Mouse (Mus musculus) urinary bladder, adult 2 months (tissue): Measurements from ENCODE around the gene Smarca2. TPM values are rescaled to one million over a fixed set of nuclear protein-coding genes. Genes with fewer than 3 reads are reported as not detected.

Source experiments
- DNase-seq: peaks from one replicate; pipeline ENCODE4 v3.0.0; 2022; ENCODE audit warnings: low spot score
- polyA plus RNA-seq: library from polyadenylated mRNA; depleted of rRNA; stranded (reverse); fragments of >200 nt; gene quantifications from 2 replicates; pipeline ENCODE4 v1.2.3, GENCODE M21; 2012; rRNA removed

Smarca2 gene
- 72.7 and 92.8 TPM in 2 replicates for polyA plus RNA-seq

DNA sequence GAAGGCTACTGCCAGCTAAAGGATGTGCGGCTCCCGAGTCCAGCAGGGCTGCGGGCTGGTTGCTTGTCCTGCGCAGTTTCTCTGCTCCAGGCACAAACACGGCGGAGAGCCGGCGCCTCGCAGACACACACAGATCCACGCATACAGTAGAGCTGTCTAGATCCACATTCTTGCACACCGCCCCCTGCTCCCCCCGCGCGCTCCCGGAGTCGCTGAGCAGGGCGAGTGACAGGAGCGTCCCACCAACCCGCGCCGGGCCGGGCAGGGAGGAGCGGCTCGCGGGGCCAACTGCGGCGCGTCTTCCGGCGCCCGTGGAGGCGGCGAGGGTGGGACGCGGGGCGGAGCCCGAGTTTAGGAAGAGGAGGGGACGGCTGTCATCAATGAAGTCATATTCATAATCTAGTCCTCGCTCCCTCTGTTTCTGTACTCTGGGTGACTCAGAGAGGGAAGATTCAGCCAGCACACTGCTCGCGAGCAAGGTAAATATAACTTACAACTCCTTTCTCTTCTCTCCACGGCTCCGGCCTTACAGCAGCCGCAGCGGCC lies at the start of gene Smarca2:
Gene Smarca2 (plus strand): TSS at position 296 of the 546 bp plus-strand sequence.
- DNase-seq = peak; percentile 96

DNA sequence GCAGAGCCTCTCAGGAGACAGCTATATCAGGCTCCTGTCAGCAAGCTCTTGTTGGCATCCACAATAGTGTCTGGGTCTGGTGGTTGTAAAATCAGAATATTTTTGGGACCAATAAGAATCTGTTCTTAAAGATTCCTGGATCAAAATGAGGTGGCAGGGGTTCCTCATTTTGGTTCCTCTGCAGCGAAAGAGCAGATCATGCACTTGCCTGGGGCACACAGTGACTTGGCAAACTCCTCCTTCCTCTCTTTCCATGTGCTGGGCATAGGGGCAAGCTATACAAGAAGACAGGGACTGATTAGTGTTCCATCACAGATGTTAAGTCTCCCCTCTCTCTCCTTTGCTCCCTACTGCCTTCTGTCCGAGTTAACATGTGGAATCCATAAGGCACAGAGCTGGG lies 40.0 kb upstream of the Smarca2 start:
- no peak for DNase-seq

DNA sequence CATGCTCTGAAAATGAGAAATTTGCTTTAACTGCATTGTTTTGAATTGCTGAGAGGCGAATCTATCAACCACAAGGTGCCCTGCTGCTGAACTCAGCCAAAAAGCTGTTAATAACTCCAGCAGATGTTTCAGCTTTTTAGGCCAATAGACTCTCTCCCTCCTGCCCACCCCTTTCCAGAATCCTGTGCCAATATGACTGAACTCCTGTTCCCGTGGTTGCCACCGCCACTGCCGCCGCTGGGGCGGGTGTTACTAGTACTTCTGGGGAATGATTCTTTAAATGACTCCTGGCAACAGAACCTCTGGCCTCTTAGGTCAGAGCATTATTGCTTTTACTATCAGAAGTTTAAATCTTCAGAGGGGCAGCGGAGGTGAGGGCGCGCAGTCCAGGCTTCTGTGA lies 38.7 kb upstream of the Smarca2 start:
- DNase-seq = no peak

DNA sequence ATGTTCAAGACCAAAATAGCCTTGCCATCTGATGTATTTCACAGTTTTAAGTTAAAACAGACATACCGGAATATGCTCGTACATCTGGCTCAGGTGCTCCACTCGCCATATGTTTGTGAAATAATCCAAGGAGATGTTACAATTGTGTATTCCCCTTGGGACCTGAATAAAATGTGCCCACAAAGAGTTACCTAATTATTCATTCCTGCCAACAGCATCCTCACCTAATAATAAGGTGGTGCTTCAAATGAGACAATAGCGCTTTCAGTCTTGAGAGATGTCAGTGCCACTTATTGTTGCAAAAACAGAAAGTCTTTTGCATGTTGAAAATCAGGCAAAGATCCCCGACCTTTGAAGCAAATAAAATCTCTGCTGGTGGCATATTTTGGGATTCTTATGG lies 36.6 kb upstream of the Smarca2 start:
- no peak for DNase-seq

DNA sequence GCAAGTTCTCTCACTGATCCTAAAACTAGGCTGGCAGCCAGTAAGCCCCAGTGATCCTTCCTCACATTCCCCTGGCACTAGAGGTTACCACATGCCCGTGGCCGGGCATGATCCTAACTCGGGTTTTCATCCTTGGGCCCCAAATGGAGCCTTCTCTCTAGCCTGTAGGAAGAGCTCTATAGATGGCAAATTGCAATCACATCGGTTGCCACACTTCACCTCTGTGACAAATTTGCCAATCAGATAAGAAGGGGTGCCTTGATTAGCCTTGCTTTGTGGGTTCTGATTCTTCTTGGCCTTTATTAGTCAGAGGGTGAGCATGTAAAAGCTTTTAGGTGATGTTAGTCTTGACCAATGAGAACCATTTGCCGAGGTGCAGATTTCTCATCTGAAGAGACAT lies 35.9 kb upstream of the Smarca2 start:
- DNase-seq = no peak

DNA sequence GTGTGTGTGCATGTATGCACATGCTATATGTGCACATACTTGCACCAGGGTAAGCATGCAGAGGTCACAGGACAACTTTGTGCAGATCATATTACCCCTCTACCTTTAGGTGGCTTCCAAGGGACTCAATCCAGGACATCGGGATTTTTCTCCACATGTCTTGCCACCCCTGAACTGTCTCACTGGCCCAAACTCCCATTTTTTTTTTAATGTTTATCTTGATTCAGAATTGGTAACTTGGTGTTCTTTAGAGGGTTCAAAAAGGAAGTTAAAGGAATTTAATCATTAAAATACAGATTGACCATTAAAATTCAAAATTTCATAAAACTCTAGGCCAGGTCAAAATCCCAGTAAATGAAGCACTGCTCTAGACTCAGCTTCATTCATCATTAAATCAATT lies 35.4 kb upstream of the Smarca2 start:
- DNase-seq = no peak

DNA sequence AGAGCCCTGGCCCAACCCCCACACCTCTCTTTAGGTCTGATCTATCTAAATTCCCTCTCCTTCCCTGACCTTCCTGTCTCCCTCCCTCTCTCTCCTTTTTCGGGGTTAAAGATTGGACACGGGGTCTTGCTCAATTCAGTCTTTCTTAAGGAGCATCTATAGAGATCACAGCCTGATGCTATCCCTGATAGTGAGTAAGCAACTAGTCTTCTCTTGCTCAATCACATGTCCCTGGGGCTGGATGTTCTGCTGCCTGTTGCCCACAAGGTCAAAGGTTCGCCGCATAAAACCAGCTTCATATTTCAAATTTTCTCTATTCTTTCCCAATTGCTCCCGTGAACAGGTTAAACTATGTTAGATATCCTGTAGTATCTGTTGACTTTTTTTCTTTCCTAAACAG lies 25.2 kb upstream of the Smarca2 start:
- DNase-seq = no peak

DNA sequence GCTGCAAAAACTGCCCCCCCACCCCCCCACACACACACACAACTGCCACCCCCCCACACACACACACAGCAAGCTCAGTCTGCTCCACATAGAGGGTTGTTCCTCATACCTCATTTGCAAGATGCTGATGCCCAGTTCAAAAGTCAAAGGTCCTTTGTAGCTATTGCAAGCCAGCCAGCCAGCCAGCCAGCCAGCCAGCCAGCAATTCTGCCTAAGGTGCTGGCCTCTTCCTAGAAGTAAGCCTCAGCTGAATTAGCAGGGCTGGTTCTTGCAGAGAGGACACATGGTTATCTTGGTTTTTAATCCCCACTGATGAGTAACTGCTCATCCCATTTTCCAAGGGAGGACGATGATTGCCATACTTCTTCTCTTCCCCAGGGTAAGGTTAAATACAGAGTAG lies 24.8 kb upstream of the Smarca2 start:
- DNase-seq = no peak

DNA sequence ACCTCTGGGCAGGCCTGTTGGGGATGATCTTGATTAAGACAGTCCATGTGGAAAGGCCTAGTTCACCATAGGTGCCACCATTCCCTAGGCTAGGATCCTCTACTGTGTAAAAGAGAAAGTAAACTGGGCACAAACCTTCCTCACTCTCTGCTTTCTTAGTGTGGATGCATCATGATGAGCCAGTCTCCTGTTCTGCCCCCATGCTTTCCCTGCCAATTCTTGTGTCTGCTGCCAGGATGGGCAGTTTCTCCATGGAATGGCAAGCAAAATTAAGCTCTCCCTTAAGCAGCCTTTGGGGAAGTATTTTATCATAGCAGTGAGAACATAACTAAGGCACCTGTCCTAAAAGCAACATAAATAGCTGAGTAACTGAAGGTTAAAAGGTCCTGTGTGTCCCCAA lies 10.2 kb upstream of the Smarca2 start:
- no peak for DNase-seq

DNA sequence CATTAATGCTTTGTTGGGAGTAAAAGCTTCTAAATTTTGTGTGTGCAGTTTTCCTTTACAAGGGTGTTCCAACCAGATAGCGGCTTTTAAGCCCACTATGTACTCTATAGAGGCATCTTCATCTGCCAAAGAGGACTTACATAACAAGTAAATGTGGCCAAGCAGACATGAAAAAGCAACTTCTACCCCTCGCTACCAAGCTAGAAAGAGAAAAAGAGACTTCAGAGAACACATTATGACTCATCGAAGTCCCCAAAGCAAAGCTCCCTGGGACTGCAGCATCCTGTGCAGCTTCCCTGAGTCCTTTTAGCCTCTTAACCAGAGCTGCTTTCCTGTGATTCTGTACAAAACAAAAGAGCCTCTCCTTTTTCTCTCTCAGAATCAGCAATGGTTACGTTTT lies 3.4 kb upstream of the Smarca2 start:
- DNase-seq = no peak

DNA sequence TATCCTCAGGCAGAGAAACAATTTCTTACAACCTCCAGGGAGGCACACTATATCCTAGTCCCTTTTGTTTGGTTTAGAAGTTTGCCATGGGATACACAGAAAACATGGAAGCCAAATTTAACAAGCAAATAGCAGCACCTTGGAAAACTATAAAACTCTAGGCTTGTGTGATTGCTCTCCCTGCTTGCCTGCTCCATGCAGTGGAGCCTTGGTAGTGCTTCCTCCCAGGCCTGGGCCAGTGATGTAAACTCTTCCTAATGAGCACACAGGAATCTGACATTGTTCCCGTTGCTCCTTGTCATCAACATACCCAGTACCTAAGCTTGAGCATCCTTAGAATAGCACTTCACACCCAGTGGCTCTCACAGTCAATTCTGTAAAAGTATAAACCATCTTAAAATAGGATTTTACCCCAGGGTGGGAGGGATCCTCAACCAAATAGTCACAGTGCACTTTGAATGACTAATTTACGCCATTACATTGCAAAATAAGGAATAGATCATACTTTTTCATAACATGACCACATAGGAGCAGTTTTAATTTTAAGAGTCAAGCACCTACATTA lies 1.5 kb upstream of the Smarca2 start:
- DNase-seq = no peak

DNA sequence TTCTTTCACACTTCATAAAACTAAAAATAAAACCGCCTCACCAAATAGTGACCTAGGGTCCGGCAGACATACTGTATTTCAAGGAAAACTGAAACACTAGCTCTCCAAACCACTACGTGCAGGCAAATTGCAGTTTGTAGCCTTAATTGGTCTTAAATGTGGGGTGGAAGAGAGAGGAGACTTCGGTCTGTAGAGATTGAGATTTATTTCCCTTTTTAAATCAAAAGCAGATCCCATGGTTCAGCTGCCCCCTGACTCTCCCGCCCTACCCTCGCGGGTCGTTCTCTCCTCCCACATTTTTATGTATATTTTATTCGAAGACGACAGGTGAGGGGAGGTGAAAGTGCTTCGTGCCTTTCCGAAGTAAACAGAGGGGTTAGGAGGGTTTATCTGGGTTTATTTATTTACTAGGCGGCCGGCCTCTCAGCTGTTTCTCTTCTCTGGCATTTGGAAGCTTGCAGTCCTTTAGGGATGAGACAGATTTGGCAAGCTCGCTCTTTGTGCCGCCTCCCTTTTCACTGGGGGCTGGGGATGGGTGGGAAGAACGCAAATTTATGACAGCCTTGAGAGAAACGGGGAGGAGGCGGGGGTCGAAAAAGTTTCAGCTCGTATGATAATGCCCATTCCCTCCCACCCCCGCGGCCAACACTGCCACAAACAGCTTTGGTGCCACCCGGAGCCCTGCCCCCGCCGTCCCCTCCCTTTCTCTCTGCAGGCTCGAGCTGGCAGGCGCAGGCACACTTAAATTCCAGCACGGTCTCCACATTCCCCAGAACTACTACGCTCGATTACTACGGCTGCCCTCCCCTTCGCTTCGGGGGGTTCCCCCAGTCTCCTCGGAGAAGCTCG lies 720 bp upstream of the Smarca2 start:
- DNase-seq = no peak

DNA sequence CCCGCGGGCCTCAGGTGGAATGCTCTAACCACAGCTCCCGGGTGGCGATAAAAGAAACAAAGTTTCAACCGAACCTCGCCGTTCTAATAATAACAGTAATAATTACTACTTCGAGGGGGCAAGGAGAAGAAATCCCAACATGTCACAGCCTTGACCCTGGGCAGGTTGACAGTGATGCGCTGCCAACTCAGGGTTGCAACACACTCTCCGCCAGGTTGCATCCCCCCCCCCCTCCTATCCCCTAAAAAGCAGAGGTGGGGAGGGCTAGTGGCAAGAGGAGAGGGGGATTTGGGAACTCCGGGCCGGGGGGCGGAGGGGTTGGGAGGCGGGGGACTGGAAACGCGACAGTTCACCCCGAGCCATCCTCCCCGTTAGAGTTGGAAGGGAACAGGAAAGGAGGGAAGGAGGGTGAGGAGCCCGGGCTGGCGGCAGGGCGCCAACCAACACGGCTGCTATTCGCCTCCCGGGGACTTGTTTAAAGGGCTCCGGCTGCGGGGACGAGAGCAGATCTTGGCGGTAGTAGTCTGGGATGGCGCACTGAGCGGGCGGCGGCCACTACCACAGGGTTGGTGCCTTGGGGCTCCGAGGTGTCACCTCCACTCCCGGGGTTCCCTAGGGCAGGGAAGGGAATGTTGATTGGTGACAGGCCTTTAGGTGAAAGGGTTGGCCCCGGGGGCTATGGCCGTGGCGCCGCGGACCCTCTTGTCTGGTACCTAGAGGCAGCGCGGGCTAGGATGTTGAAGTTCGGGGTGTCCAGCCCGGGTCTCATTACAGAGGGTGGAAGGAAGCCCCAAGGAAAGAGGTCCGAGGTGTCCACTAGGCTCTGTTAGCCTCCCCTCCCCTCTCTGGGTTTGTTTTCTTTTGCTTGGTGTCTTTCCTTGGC lies 829 bp downstream of the Smarca2 start:
- DNase-seq = peak; percentile 52

DNA sequence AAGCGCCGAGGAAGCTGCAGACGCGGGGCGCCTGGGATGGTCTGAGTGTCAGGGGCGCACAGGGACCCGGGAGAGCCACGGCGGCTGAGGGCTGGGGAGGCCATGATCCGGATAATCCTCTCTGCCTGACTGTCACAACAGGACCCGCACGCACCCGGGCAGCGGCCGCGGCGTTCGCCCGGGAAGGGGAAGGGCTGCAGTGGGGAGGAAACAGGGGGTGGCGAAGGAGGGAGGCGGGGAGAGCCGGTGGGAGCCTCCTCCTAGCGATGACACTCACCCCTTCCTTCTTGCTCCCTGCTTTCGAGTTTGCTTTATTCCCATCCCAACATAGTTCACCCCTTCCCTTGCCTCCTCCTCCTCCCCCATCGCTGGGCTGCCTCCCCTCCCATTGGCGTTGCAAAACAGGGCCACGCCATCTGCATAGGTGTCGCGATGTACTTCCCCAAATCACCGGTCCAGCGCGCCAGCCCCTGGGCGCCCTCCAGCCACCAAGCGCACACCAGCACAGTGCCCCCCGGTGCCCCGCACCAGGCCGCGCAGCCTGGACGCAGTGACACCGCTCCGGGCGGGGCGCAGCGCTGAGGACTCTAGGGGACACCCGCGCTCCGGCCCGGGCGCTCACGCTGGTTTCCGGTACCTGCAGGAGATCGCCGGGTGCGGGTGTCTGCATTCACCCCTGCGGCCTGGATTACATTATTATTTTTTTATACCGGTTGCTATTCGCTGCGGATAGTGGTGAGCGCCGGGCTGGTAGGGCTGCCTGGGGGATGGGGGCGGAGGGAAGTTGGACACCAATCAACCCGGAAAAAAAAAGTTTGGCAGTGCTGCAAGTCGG lies 1.7 kb downstream of the Smarca2 start:
- DNase-seq = peak; percentile 60

DNA sequence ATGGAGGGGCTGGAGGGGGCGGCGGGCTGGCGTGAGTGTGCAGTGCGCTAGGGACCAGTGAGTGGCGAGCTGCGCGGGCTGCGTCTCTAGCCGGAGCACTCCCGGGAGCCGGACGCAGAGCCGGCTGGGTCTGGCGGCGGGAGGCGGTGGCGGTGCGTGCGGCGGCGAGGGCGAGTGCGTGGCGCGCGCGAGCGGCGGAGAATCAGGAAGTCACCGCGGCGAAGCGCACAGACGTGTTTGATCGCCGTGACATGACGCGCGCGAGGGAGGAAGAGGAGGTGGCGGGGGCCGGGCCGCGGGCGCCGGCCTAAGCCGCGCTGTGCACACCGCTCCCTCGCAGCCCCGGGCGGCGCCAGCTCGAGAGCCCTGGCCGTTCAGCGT lies 2.3 kb downstream of the Smarca2 start:
- DNase-seq = no peak

DNA sequence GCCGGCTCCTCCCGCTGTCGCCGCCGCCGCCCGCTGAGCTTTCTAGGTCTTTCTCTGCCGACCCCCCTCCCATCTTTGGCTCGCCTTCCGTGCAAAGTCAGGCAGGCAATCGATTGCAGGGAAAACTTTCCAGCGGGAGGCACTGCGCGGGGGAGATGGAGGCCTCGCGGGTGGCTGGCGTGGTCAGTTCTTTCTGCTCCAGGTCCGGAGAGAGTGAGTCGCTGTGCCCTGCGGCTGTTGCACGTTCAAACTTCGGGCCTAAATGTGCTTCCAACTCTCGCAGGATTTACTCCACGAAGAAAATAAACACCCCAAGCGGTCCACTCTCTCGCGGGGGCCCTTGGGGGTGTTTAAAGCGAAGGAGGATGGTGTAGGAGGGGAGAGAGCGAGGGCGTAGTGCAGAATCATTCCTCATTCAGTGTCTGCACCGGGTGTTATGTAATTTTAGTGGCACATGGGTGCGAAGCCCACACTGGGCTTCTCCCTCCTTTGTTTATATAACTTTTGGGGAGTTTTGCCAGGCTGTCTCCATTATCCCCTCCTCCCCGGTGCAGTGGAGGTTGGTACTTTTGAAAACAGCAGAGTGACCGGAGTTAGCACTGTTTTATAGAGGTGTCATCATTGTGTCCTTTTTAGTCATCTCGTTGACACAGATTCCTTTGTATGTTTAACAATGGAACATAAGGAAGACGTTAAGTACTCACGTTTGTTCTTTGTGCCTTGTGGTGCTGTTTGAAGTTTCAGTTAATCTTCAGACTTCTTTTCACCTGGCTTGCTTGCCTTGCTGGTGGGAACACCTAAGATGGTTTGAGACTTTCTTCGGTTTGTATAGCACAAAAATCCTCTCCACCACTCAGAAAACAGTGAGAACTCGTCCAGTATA lies 2.9 kb downstream of the Smarca2 start:
- peak; percentile 44 for DNase-seq

DNA sequence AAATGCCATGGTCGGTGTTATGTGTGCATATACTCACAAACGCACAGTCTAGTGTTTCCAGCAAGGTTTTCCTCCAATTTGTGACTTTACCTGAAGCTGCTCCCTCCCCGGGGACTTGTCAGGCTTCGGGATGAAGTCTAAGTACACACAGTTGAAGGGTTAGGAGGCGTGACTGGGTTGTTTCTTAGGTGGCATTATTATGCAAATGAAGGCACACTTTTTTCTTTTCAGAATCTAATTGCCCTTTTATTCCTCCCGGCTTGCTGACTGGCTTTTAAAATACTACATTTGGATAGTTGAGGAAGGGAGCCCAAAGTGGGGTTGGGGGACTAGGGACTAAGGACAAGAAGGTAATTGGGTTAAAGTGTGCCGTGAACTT lies 3.6 kb downstream of the Smarca2 start:
- DNase-seq = no peak

DNA sequence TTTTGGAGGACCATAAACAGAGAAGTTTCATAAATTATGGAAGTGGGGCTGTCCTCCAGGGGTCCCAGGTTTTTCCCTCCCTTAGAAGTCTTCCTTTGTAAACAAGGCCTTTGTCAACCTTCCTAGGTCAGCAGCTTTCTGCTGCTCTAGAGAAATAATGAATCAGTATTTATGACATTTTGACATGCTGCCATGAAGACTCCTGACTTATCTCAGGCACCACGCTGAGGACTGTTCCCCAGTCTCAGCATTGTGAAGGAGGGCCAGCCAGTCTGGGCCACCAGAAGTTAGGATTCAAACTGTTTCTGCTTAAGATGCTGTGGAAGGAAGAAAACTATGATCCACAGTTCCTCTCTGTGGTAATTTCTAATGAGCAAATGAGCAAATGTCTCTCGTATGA lies 4.8 kb downstream of the Smarca2 start:
- DNase-seq = no peak

DNA sequence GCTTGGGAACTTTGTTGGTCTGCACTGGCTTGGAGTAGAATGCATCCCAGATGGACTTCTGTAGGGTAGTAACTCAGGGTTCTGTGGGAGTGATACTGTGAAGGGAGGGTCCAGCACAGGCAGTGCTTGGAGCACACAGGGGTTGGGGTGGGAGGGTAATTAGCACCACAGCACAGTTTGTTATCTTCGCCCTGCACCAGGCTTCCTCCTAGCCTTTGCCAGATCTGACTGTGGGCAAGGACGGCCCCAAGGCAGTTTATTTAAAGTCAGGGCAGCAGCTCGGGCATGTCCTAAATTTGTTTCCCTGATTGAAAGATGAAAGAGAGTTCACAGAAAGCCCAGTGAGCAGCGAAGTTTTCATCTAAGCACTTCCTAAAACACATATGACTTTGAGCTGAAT lies 8.1 kb downstream of the Smarca2 start:
- DNase-seq = no peak

DNA sequence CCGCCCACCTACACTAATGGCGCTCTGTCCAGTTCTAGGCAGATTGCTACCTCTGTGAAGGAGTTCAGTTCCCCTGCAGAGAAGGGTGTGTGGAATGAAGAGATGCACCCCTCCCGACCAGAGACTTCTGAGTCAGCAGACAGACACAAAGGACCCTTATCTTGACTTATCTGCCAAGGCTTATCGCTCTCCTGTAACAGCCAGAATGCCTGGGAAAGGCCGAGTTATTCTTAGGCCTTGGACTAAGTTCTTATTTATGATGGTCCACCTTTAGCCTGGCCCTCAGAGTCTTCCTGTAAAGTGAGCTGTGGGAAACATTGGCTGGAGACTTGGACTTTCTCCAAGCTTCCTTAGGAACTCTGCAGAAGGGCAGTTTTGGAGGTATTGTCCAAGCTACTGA lies 8.8 kb downstream of the Smarca2 start:
- no peak for DNase-seq

DNA sequence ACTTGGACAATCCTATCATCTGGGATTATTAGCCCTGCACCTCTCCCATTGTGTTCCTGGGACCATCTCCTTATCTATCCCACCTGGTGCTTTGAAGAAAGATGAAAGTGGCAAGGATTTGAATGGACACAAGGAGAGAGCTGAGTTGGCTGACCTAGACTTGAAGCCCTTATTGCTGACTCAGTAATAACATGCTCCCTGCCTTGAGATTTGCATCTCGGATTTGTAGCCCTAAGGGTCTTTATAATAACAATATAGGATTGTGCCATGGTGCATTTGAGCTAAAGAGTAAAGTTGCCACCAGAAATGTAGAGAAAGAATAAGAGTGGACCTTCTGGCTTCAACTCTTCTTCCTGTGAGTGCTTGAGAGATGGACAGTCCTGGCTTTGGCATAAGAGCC lies 11.4 kb downstream of the Smarca2 start:
- no peak for DNase-seq
